Mouse (Mus musculus): Measurements from ENCODE around the gene Ddx11. TPM values are rescaled to one million over a fixed set of nuclear protein-coding genes. Genes with fewer than 3 reads are reported as not detected.

Gene Ddx11
- 1 to 10 TPM in 3 of 4 experiments, under 1 TPM in 1; 0.89 to 1.9 (median 1.4) TPM for total RNA-seq (2022)

DNA sequence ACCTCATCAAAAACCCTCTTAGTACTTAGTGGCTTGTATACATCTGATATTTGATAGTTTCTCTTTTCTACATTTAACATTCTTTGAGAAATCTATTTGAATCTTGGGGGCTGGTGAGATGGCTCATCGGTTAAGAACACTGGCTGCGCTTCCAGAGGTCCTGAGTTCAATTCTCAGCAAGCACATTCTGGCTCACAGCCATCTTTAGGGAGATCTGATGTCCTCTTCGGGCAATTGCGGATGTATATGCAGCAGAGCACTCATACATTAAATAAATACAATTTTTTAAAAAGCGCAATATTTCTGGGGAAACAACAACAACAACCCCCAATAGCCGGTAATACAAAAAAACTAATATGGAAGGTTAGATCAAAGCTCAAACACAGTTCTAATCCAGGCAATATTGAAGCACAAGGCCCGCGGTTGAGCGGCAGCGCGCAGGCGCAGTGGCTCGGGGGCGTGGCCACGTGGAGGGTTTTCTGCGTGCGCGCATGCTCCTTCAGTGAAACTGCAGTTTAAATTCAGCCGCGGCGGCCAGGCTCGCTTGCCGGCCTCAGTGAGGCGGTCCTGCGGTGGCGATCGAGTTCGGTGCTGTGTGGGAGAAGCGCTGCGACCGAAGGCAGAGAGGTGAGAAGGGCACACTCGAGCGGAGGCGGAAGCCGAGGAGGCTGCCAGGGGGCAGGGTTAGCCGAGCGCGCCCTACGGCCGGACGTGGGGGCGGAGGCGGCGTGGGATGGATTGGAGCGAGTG, at the start of gene Ddx11:
TSS of gene Ddx11 (plus strand) at position 455 of the 750 bp plus-strand sequence.
- DNase-seq (ENCODE audit: low spot score in 2 of 2): peak; percentile 77 to 90

DNA sequence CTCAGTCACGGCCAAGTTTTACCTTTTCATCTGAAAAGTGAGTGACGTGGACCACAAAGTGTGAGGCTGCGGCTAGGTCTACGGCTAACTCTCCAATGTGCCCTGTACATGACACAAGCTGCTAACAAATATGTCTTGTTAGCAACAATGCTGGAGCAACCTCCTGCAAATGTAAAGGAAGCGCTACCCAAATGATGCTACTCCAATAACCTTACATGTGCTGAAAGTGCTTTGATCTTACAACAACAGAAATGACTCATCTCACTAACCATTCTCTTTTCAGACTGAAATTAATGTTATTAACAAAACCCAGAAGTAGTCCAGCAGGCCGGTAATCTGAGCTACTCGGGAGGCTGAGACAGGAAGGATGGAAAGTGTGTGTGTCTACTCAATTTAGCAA, 49.3 kb upstream of the Ddx11 start:
- DNase-seq (ENCODE audit: low spot score in 2 of 2): no peak

DNA sequence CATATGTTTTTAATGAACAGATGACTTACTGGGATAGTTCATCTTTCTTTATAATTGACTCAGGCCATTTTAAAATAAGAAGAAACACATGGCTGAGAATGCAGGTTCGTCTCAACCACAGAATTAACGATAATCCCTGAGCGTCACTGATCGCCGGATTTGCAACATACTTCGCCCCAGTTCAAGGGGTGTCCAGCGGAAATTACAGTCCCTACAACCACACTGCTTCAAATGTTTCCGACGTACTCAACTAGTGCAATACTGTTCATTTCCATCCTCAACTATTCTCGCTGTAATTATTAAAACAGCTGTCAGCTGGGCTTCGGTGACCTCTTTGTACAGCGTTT, 47.5 kb upstream of the Ddx11 start:
- no peak for DNase-seq (ENCODE audit: low spot score in 2 of 2)

DNA sequence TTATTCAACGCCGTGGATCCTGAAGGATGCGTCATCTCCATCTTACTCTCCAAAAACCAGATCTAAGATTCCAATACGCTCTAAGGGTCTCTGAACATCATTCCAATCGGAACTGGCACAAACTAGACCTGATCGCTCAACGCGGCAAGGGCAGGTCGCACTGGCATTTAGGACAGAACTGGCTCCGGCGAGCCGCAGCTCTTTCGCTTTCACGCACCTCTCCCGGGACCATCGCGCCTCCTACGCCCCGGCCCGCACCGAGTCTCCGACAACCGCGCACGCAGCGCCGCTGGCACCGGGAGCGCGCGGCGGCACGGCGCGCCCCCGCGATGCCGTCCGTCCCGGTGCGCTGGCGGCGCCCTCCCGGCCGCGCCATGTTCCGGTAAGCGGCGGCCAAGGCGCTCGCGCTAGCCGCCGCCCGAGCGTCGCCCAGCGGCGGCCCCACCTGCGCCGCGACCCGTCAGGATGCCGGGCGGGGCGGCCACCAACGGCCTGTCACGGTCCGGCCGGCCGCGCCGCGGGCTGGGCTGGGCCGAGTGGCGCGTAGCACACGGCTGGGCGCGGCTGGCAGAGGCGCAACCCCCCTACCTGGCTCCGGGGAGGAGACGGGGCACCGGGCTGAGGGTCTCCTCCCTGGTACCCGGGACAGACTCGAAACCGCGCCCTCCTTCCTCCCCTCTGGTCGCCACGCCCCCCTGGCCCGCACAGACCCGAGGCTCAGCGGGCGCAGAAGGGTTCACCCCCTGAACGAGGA, 47.0 kb upstream of the Ddx11 start:
- DNase-seq (ENCODE audit: low spot score in 2 of 2): peak; percentile 26 to 42

DNA sequence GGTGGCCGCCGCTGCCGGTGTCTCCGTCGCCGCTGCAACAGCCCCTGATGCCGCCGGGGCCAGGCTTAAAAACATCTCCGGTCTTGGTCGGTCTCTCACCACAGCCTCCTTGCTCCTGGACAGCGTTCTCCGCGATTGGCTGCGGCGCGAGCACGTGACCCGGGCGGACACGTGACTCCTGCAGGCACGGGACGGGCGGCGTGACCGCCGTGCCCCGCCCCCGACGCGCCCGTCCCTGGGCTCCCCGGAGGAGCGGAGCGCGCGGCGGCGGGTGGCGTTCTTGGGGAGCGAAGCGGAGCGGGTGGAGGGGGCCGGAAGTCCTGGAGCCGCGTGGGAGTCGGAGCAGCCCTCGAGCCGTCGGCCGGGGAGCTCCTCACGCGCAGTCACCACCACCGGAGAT, 46.4 kb upstream of the Ddx11 start, which contains the start of gene Ankrd12:
TSS of gene Ankrd12 (minus strand) at position 156 of the 400 bp plus-strand sequence.
- DNase-seq (ENCODE audit: low spot score in 2 of 2): peak; percentile 93 to 95

DNA sequence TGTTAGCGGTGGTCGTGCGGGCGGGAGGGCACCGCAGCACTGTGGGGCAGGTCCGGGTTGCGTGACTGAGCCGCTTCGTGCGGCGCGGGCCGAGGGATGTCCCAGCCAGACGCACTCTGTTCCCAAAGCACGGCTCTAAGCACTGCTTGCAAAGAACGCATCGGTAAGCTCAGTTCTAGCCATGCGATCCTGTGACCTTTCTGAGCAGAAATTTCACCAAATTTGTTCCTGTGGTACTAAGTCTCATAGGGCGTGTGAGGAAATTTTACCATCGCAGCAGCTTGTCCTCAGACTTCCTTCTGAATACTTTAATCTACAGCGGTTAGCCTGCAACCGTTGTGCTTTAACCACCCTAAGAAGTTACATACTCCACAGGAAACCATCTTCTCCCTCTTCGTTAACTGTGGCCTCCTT, 45.9 kb upstream of the Ddx11 start:
- DNase-seq (ENCODE audit: low spot score in 2 of 2): no peak

DNA sequence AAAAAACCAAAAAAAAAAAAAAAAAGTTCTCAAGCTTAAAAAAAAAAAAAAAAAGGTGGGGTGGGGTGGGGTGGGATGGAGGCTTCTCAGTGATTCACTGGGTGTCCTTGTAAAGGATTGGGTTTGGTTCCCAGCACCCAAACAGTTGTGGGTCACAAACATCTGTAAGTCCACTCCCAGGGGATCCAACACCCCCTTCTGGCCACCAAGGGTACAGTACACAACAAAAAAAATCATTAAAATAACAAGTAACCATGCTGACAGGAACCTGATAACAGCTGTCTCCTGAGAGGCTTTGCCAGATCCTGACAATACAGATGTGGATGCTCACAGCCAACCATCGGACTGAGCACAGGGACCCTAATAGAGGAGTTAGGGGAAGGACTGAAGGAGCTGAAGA, 38.8 kb upstream of the Ddx11 start:
- no peak for DNase-seq (ENCODE audit: low spot score in 2 of 2)

DNA sequence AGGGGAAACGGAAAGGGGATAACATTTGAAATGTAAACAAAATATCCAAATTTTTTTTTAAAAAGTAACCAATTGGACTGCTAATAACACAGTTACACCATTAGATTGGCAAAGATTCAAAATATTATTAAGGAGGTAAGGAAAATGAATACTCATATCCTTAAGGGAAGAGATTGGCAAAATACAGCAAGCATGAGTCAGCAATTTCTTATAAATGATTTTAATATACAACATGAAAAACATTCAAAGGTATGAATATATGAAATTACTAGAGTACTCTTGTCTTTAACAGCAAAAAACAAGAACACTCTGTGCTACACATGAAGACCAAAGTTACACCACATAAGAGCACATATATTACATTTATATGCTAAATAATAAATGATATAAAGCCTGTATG, 38.3 kb upstream of the Ddx11 start:
- no peak for DNase-seq (ENCODE audit: low spot score in 2 of 2)

DNA sequence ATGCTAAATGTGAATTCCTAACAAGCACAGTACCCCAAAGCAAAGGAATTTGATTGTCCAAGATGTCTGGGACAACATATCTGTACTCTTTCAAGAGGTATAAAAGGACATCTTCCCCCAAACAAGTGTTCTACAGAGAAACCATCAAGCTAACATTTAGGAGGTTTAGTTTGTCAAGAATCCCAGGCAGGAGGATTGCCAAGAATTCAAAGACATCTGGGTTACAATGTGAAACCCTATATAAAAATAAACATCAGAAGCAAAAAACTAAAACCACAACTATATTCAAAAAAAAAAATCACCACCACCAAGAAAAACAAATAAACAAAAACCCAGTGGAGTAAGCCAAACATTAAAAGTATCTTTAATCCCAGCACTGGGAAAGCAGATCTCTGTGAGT, 33.1 kb upstream of the Ddx11 start:
- no peak for DNase-seq (ENCODE audit: low spot score in 2 of 2)

DNA sequence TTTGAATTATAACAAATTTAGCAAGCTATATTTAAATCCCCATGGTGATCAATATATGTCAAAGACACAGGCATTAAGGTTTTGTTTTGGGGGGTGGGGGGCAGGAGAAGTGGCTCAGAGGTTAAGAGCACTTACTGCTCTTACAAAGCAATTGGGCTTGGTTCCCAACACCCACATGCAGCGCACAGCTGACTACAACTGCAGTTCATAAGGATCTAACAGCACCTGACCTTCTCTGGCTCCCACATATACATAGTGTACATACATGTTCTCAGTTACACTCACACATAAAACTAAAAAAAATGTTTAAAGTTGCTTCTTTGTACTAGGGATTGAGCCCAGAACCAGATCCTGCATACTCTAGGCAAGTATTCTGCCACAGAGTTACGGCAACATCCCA, 31.9 kb upstream of the Ddx11 start:
- no peak for DNase-seq (ENCODE audit: low spot score in 2 of 2)

DNA sequence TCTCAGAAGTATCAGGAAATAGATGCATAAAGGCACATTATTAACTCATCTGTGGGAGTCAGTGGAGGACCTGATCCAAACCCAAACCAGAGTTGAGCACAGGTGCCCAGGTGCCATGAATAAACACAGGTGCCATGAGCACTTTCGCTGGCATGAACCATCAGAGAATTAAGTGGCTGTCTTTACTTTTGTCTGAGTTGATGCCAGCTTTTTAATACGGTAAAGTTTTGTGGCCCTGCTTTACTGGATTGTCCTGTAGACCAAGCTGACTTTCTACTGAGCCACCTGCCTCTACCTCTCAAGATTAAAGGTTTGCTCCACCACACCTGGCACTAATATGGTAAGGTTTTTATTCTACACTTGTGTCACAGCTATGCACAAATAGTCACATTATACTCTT, 31.3 kb upstream of the Ddx11 start:
- no peak for DNase-seq (ENCODE audit: low spot score in 2 of 2)

DNA sequence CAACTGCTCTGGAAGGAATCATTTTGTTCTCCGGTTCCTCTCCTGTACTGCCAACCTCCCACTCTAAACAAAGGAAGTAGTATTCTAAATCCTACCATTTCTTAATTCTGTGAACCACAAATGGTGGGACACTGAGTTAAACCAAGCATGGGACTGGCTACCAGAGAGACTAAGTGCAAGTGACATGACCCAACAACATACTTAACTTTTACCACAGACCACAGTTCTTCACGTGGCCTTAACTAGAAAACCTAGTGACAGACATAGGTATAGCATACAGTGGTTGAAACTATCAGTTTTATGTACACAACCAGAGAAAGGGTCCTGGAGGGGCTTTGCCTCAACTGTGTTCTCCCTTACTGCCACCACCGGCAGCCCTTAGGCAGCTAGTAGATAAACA, 30.7 kb upstream of the Ddx11 start:
- DNase-seq (ENCODE audit: low spot score in 2 of 2): no peak

DNA sequence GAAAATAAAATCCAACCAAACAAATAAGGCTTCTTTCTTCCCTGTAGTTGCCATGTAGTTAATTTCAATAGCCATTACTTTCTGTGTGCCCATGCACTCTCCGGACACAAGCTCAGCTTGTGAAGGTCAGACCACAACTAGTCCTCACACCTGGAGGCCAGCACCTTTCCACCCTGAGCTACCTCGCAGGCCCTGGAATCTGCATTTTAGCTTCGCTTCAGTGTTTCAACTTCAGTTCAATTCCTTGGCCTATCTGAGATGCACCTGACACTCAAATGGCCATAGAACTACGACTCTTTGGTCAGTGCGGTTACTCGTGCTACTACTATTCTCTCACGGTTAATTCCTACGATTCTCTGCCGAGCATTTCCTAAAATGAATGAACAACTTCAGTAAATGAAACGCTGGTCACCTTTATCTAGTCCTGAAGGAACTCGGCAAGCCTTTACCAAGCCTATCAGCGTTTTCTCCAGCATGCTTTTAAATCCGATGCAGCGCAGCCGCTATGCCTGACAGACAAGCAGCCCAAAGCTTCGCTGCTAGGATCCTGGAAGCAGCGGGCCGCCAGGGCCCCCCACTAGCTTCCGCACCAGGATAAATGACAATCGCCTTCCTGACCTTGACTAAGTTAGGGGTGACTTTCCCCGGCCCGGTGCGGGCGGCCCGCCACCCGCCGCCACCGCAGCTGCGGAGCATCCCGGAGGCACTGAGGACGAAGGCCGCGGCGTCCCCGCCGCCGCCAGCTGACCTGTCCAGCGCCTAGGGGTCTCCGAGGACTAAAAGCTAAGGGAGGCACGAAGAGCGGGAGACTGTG, 22.5 kb upstream of the Ddx11 start:
- no peak for DNase-seq (ENCODE audit: low spot score in 2 of 2)

DNA sequence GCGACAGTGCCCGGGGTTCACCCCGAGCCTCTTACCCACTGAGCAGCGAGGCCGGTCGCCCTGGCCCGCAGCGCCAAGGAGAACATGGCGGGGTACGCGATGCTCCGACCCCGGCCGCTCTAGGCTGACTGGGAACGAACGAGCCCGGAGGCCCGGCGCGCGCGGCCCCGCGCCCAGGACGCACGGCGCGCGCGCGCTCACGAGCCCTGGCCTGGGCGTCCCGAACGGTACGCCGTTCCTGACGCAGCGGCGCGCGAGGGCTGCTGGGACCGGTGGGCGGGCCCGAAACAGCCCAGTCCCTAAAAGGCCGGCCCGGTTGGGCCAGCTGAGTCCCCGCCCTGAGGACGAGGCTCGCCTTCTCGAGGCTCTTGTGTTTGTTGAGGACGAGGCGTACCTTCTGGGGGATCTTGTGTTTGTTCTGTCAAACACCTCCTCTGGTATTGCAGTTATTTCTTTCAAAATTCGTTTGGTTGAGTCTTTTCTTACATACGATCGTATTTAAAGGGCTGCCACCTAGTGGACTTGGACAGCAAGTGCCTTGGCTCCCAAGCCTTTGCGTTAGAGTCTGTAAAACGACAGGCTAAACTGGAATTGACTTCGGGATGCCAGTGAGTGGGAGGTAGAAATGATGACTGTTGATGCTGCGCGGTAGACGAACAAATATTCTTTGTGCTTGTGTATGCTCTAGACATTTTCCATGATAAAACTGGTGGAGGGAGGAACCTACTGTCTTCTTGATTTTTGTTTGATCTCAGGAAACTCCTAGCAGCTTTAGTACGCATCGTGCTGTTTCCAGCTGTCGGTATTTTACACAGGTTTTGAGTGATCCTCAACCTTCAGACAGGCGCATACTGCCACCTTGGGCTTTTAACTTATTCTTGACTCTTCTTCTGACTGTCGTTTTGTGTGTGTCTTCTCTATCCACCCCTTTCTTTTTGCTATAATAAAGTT, 21.7 kb upstream of the Ddx11 start, which contains the start of gene Ndufv2:
TSS of gene Ndufv2 (minus strand) at position 180 of the 951 bp plus-strand sequence.
- DNase-seq (ENCODE audit: low spot score in 2 of 2): peak; percentile 80 to 86

DNA sequence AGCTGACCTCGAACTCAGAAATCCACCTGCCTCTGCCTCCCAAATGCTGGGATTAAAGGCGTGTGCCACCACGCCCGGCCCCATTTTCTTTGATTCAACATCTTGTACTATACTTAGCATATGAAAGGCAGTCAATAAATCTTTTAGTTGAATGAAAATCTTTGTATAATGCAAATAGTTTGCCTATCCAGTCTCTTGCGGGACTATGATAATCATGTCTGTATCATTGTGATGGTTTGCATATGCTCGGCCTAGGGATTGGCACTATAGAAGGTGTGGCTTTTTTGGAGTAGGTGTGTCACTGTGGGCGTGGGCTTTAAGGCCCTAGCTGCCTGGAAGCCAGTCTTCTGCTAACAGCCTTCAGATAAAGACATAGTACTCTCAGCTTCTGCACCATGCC, 19.2 kb upstream of the Ddx11 start:
- DNase-seq (ENCODE audit: low spot score in 2 of 2): no peak

DNA sequence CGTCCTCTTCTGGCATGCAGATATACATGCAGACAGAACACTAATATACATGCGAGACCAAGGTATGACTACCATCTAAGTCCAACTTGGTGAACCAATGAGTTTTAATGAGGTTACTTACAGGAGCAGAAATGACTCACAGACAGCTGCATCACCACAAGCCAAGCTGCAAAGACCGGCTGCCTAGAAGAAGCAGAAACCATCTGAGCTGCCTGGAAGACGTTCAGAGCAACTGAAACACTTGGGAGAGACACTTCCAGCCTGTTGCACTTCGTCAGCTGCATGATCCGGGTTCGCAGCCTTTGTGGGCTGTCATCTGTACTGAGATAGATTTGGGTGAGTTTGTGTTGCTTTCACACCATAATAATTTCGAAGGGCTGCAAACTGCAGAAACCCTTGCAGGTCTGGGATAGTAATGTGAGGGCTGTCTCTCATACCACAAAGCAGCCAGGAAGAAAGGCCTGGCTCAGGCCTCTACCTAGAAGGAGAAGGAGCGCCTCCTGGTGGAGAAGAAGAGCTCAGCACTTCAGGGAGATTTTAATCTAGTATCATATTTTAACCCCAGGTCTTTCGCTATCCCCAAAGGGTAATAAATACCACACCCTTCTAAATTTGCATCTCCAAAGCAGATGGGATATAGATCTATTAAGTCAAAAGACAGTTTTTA, 16.6 kb upstream of the Ddx11 start:
- DNase-seq (ENCODE audit: low spot score in 2 of 2): peak in 1 of 2 experiments; percentile 51

DNA sequence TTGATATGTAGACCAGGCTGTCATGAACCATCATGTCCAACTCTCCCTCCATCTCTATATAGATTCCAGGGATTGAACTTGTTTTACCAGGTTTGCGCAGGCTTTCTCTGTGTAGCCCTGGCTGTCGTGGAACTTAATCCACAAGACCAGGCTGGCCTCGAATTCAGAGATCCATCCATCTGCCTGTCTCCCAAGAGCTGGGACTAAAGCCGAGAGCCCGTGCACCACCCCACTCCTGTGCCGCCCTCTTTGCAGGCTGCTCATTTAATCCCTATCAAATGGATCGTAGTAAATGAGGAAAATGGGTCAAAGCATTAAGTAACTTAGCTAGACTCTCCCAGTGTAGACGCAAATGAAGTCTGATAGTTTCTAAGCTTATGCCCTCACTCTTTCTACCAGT, 15.9 kb upstream of the Ddx11 start:
- no peak for DNase-seq (ENCODE audit: low spot score in 2 of 2)

DNA sequence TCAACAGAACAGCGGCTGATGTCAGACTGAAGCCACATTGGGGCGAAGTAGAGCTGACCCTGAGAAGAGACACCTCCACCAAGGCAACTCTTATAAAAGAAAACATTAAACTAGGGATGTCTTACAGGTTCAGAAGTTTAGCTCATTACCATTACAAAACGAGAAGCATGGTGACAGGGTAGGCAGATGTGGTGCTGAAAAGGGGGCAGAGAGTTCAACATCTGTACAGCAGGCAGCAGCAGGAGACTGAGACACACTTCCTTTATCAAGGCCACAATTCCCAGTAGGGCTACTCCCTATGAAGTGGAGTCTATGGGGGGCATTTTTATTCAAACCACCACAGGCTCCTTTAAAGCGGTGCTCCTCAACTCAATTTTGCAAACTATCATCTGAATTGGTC, 15.1 kb upstream of the Ddx11 start:
- no peak for DNase-seq (ENCODE audit: low spot score in 2 of 2)

DNA sequence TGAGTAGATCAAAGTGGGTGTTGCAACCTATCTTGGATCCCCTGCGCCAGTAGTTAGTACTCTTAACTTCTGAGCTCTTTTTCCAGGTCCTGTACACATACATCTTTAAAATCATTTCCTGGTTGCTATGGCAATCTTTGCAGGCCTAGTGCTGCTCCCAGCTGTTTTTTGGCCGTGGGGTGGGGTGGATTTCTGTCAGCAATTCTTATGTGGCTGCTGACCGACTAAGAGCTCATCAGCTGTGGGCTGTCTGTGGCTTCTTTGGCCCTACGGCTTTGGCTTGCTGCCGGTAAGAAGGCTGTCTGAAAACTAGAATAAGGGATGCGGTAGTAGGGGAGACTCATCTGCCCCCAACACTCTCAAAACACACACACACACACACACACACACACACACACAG, 12.6 kb upstream of the Ddx11 start:
- DNase-seq (ENCODE audit: low spot score in 2 of 2): no peak

DNA sequence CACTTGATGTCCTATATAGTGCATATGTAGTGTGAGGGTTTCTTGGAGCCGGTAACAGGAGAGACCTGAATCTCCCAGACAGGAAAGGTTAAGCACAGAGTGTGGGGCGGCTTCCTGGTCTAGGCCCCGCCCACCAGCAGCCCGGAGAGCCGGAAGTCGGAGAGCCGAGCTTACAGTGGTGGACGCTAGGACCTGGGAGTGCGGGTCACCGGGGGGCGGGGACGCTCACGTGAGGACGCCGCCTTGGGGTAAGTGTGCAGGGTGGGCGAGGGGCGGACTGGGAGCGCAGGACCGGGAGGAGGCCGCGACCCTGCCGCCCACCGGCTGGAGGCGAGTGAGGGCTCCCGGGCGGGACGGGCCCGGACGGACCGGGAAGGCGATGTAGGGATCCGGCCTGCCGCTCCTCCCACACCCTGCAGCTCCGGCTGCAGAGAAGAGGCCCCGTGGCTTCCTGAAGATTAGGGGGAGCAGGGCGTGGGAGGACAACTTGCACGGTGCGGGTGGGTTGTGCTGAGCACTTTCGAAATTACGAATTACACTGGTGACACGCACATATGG, 11.8 kb upstream of the Ddx11 start, which contains the start of gene Washc1:
TSS of gene Washc1 (plus strand) at position 144 of the 558 bp plus-strand sequence.
- DNase-seq (ENCODE audit: low spot score in 2 of 2): peak; percentile 79 to 85

All from layer of hippocampus, adult 8-10 months (tissue).